Mouse (Mus musculus): Measurements from ENCODE around the gene Mrpl54.

GRCm38 (mm10) chr10:81249442-81249841 lies 17.3 kb downstream of the Mrpl54 start:
- TF ChIP-seq CTCF (IDR thresholded peaks at IDR 0.05; ENCODE audit: insufficient read depth, low read length) (no peak), POLR2A (IDR thresholded peaks at IDR 0.05; ENCODE audit: borderline replicate concordance, extremely low read depth, low read depth, low read length) (no peak)

Data from lung, adult 2 months (tissue).